Mouse (Mus musculus): ENCODE data around the gene Macrod2.

GRCm38 (mm10) chr2:142323158-142323557 lies 1928.0 kb downstream of the Macrod2 start:
- TF ChIP-seq CTCF (IDR thresholded peaks at IDR 0.05; ENCODE audit: low read depth, low read length) (no peak), POLR2A (IDR thresholded peaks at IDR 0.05; ENCODE audit: extremely low read depth, insufficient read depth, low read length) (no peak)
